Mouse (Mus musculus) kidney, adult 18-20 months (tissue): ENCODE measurements around the gene Cadps2.

Experiments
- DNase-seq: peaks from one replicate; pipeline ENCODE4 v3.0.0; 2021

Cadps2 gene

GRCm38 (mm10) chr6:23758249-23758648, 81.0 kb downstream of the Cadps2 start:
- no peak for DNase-seq

- no peak for DNase-seq
Observed at GRCm38 (mm10) chr6:23748823-23749222, 90.4 kb downstream of the Cadps2 start.

GRCm38 (mm10) chr6:23740010-23740409, 99.2 kb downstream of the Cadps2 start:
- no peak for DNase-seq

GRCm38 (mm10) chr6:23732750-23733149, 106.5 kb downstream of the Cadps2 start:
- no peak for DNase-seq

GRCm38 (mm10) chr6:23728620-23729019, 110.6 kb downstream of the Cadps2 start:
- DNase-seq: no peak

- DNase-seq: no peak
Observed at GRCm38 (mm10) chr6:23723697-23724096, 115.5 kb downstream of the Cadps2 start.

- DNase-seq: no peak
Observed at GRCm38 (mm10) chr6:23720401-23720800, 118.8 kb downstream of the Cadps2 start.

GRCm38 (mm10) chr6:23707506-23707905, 131.7 kb downstream of the Cadps2 start:
- DNase-seq: no peak

- DNase-seq: no peak
Observed at GRCm38 (mm10) chr6:23700879-23701278, 138.3 kb downstream of the Cadps2 start.

GRCm38 (mm10) chr6:23678172-23678571, 161.0 kb downstream of the Cadps2 start:
- DNase-seq: no peak

- DNase-seq: no peak
Observed at GRCm38 (mm10) chr6:23655036-23655435, 184.2 kb downstream of the Cadps2 start, which contains the start of gene Rnf148. Gene Rnf148, minus strand, starts transcription at chr6:23655136.

GRCm38 (mm10) chr6:23650205-23650604, 189.0 kb downstream of the Cadps2 start, which contains the start of gene Rnf133:
Gene Rnf133, minus strand, starts transcription at chr6:23650305.
- DNase-seq: no peak

- no peak for DNase-seq
Observed at GRCm38 (mm10) chr6:23648732-23649131, 190.5 kb downstream of the Cadps2 start.

GRCm38 (mm10) chr6:23647627-23648247, 191.5 kb downstream of the Cadps2 start:
- peak; percentile 19 for DNase-seq

GRCm38 (mm10) chr6:23637081-23637480, 202.1 kb downstream of the Cadps2 start:
- no peak for DNase-seq

- no peak for DNase-seq
Observed at GRCm38 (mm10) chr6:23635208-23635607, 204.0 kb downstream of the Cadps2 start.

- no peak for DNase-seq
Observed at GRCm38 (mm10) chr6:23634016-23634415, 205.2 kb downstream of the Cadps2 start.

- no peak for DNase-seq
Observed at GRCm38 (mm10) chr6:23630465-23630864, 208.8 kb downstream of the Cadps2 start.

- DNase-seq: no peak
Observed at GRCm38 (mm10) chr6:23575102-23575501, 264.1 kb downstream of the Cadps2 start.

GRCm38 (mm10) chr6:23573750-23574149, 265.5 kb downstream of the Cadps2 start:
- DNase-seq: no peak

- DNase-seq: no peak
Observed at GRCm38 (mm10) chr6:23572401-23572800, 266.8 kb downstream of the Cadps2 start.

GRCm38 (mm10) chr6:23569686-23570085, 269.5 kb downstream of the Cadps2 start:
- DNase-seq: no peak

GRCm38 (mm10) chr6:23568688-23569087, 270.5 kb downstream of the Cadps2 start:
- no peak for DNase-seq

GRCm38 (mm10) chr6:23567651-23568050, 271.6 kb downstream of the Cadps2 start:
- DNase-seq: no peak

- no peak for DNase-seq
Observed at GRCm38 (mm10) chr6:23549874-23550273, 289.3 kb downstream of the Cadps2 start.
